Mouse (Mus musculus): Measurements from ENCODE around the gene Fam189a2.

Fam189a2 gene

GRCm38 (mm10) chr19:24007638-24008360, 23.0 kb downstream of the Fam189a2 start:
- POLR2A ChIA-PET = no interaction called here
- CTCF ChIA-PET = no interaction called here

GRCm38 (mm10) chr19:24007002-24007637, 23.7 kb downstream of the Fam189a2 start:
- CTCF ChIA-PET = no interaction called here
- POLR2A ChIA-PET = interaction anchor here in 1 of 4 experiments (2.0 kb wide), 1 partner anchor 51 kb away, joined by 5 read pairs; no protein-coding TSS in a partner anchor

- CTCF ChIA-PET = no interaction called here
- POLR2A ChIA-PET = interaction anchor here in 1 of 4 experiments (0.6 to 1.1 kb wide), 4 partner anchors 18 to 605 kb away, joined by 3 to 7 read pairs (median 4); no protein-coding TSS in a partner anchor
Observed at GRCm38 (mm10) chr19:23995766-23996399, 34.9 kb downstream of the Fam189a2 start.

DNA sequence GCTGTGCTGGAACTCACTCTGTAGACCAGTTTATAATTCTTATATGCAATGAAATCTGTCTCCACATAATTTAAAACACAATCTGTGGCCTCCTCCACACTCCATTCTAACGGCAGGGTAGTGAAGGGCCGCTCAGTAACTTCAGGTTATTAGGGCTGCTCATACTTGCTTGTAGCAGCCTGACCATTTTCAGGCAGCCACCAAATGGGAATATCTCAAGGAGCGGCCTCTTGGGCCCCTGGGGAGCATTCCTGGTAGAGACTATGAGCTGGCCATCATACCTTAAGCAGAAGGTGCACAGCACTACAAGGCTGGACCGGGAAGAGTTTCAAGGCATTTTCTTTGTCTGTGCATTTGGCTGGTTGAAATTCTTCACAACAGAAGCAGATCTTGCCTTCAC, 42.7 kb downstream of the Fam189a2 start:
- POLR2A ChIA-PET = no interaction called here
- CTCF ChIA-PET = no interaction called here

GRCm38 (mm10) chr19:23987291-23987690, 43.5 kb downstream of the Fam189a2 start:
- POLR2A ChIA-PET = interaction anchor here in 2 of 4 experiments (0.7 to 1.0 kb wide), 5 partner anchors 13 to 170 kb away, joined by 3 to 4 read pairs (median 3); no protein-coding TSS in a partner anchor
- CTCF ChIA-PET = interaction anchor here in 1 of 4 experiments (1.0 kb wide), 1 partner anchor 94 kb away, joined by 3 read pairs; no protein-coding TSS in a partner anchor

DNA sequence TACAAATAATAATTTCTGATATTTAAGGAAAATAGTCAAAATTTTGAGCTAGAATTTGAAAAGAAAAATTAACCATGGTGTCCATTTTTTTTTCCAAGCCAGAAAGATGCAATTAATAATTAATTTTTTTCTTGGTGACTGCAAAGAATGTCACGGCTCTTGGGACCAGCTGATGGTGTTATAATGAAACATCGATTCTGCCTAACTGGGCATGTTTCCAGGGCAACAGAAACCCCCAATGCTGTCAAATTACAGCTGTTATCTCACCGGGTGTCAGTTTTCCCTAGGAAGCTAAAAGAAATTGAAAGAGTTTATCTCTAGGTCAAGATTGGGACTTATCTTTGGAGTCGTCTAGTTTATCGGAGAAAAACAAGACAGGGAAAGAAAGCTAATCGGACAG, 46.6 kb downstream of the Fam189a2 start:
- POLR2A ChIA-PET = interaction anchor here in 1 of 4 experiments (0.7 to 0.9 kb wide), 2 partner anchors 9 to 54 kb away, joined by 3 read pairs; no protein-coding TSS in a partner anchor
- CTCF ChIA-PET = interaction anchor here in 1 of 4 experiments (0.6 kb wide), 1 partner anchor 269 kb away, joined by 9 read pairs; no protein-coding TSS in a partner anchor

DNA sequence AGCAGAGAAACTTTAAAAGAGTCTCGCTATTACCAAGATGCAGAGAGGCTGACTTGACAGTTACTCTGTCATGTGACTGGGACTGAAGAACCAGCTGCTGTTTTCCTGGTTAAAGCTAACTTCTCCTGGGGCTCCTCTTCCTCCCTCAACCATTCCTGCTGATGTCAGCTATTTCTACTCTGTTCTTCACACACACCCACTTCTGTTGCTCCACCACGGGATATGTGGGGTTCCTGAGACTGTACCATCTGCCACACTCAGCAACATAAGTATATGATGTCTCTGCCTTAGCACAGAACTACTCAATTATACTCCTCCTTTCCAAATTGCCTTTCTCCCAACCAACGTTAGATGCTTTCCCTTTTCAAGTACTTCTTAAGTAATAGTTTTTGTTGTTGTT, 50.2 kb downstream of the Fam189a2 start:
- CTCF ChIA-PET = no interaction called here
- POLR2A ChIA-PET = no interaction called here

- ChIA-PET POLR2A (interaction anchor here in 2 of 4 experiments (0.6 to 1.5 kb wide), 3 partner anchors 17 to 834 kb away, joined by 3 to 6 read pairs (median 4); no protein-coding TSS in a partner anchor), CTCF (no interaction called here)
Observed at GRCm38 (mm10) chr19:23977901-23978443, 52.8 kb downstream of the Fam189a2 start.

DNA sequence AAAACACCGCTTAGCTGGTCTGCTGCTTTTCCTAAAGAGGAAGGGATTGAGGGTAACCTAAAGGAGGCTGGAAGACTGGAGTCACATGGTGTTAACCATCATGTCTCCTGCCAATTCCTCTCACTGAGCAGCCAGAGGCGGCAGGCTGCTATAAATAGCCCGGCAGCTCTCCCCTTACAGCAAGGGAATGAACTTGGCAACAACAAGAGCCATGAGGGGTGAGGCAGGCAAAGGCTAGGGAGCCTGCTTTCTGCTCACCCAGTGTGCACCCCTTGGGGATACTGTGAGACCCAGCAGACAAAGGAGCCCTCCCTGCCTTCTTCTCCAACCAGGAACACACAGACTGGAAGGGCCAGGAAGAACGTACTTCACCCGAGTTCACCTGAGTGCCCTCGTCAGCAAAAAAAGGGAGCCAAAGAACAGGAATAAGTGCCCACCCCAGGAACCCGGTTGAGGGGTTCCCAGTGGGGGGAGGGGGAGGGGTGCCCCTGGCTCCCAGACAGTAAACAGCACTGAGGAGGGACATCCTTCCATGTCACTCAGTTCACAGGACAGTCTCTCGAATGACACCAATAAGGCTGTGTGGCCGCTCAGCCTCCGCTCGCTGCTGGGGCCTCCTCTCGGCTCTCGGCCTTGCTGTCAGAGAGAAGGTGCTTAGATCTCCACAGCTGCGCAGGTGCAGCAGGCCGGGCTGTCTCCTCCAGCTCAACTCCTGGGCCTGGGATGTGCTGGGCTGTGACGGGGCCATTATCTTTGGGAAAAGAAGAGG, 57.8 kb downstream of the Fam189a2 start:
- CTCF ChIA-PET = no interaction called here

GRCm38 (mm10) chr19:23971391-23971790, 59.4 kb downstream of the Fam189a2 start:
- POLR2A ChIA-PET = interaction anchor here in 1 of 4 experiments (1.3 kb wide), 1 partner anchor 15 kb away, joined by 5 read pairs; no protein-coding TSS in a partner anchor
- CTCF ChIA-PET = no interaction called here

More for the DNA sequence above, 57.8 kb downstream of the Fam189a2 start:
- POLR2A ChIA-PET = no interaction called here

GRCm38 (mm10) chr19:23970374-23970773, 60.4 kb downstream of the Fam189a2 start:
- ChIA-PET CTCF (no interaction called here), POLR2A (interaction anchor here in 1 of 4 experiments (0.9 kb wide), 2 partner anchors 14 to 204 kb away, joined by 3 to 4 read pairs; no protein-coding TSS in a partner anchor)

GRCm38 (mm10) chr19:23968862-23969225, 62.0 kb downstream of the Fam189a2 start:
- ChIA-PET CTCF (interaction anchor here (0.5 to 1.5 kb wide), 12 partner anchors 9 to 653 kb away, joined by 3 to 7 read pairs (median 4); no protein-coding TSS in a partner anchor), POLR2A (interaction anchor here (0.6 to 3.0 kb wide), 14 partner anchors 8 to 901 kb away, joined by 3 to 22 read pairs (median 5); partner anchors contain the start of gene Tjp2 (in 1 of the 4))

DNA sequence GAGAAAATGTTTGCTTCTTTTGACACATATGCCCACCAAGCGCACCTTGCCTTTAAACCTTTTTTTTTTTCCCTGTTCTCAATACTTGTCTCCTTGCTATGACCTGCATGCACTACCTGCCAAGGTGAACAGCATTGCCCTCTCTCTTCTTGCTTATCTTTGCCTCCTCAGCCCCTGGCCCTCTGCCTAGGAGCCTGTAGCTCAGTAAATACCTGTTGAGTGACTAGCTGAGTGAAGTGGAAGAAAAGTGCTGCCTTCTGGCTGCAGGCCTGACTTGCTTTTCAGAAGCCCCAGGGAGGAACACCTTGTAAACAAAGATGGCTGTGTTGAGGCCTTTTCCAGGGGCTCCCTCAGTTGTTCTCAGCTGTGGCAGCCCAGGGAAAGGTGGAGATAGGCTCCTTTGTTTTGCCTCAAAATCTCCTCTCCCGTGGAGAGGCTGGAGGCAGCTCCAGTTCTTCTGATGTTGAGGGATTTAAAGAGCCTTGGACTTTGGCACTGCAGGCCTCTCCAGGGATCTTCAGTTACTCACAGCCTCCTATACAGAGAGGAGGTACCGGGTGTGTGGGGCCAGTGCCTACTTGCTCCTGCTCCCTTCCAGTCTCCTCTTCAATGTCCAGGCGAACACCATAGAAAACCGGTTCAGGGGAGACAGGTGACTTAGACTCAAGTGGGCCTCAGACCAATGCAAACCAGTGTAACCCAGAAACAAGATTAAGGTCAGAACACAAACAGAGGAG, 62.5 kb downstream of the Fam189a2 start:
- ChIA-PET CTCF (interaction anchor here in 3 of 4 experiments (0.6 to 1.5 kb wide), 5 partner anchors 9 to 210 kb away, joined by 3 to 6 read pairs (median 4); no protein-coding TSS in a partner anchor), POLR2A (interaction anchor here (0.6 to 3.0 kb wide), 16 partner anchors 9 to 901 kb away, joined by 3 to 22 read pairs (median 4); partner anchors contain the start of gene Tjp2 (in 1 of the 4))

GRCm38 (mm10) chr19:23967156-23967555, 63.7 kb downstream of the Fam189a2 start:
- ChIA-PET POLR2A (interaction anchor here in 3 of 4 experiments (0.7 to 3.0 kb wide), 5 partner anchors 10 to 833 kb away, joined by 3 to 14 read pairs (median 4); no protein-coding TSS in a partner anchor), CTCF (no interaction called here)

DNA sequence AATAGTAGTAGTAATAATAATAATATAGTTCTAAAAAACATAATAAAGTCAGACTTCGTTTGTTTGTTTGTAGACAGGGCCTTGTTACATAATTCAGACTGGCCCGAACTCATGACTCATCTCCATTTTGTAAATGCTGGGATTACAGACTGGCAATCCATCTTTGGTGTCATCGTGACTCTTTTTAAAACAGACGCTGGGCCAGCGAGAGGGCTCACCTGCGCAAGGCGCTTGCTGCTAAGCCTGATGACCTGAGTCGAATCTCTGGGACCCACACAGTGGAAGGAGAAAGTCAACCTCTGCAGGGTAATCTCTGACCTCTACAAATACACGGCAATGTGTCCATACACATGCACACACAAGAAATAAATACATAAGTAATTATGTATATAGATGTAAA, 64.4 kb downstream of the Fam189a2 start:
- CTCF ChIA-PET = interaction anchor here in 1 of 4 experiments (0.9 kb wide), 1 partner anchor 10 kb away, joined by 3 read pairs; no protein-coding TSS in a partner anchor
- POLR2A ChIA-PET = interaction anchor here in 2 of 4 experiments (1.0 to 3.0 kb wide), 3 partner anchors 10 to 201 kb away, joined by 3 to 14 read pairs (median 4); no protein-coding TSS in a partner anchor

- CTCF ChIA-PET = interaction anchor here in 1 of 4 experiments (0.6 kb wide), 1 partner anchor 130 kb away, joined by 4 read pairs; no protein-coding TSS in a partner anchor
- POLR2A ChIA-PET = no interaction called here
Observed at GRCm38 (mm10) chr19:23964401-23964910, 66.4 kb downstream of the Fam189a2 start.

DNA sequence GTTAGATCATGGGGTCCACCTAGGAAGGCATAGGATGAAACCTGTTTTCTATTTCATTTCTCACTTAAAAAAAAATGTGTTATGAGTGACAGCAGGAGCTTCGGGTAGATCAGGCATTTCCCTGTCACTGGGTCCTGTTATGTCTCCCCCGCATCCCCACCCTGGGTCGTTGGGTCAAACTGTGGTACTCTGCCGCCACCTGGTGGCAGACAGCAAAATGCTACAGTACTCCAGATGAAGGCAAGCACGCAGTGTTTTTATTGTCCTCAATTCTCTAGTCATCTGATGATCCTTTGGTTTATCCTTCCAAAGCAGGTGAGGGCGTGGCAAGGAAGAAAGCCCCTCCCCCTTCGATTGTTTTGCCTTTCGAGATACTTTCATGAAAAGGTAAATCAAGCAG, 69.3 kb downstream of the Fam189a2 start:
- ChIA-PET POLR2A (interaction anchor here in 2 of 4 experiments (0.8 to 1.4 kb wide), 4 partner anchors 15 to 203 kb away, joined by 3 to 5 read pairs (median 4); partner anchors contain the start of gene Apba1 (in 1 of the 2)), CTCF (interaction anchor here (0.6 to 2.9 kb wide), 13 partner anchors 63 to 610 kb away, joined by 3 to 10 read pairs (median 3); partner anchors contain the start of gene Apba1 (in 1 of the 4))
